Mouse (Mus musculus): Measurements from ENCODE around the gene Pigv. TPM values are rescaled to one million over a fixed set of nuclear protein-coding genes. Genes with fewer than 3 reads are reported as not detected.

Pigv gene
- 1 to 10 TPM; 8.3 to 9.6 TPM for total RNA-seq (2021)

- DNase-seq (ENCODE audit: low spot score in 2 of 2), result peak; percentile 93 to 97
- intact Hi-C loops (cut with DNase I), result loop anchor here (1.0 to 5.0 kb wide), 4 partner anchors 35 to 157 kb away; no protein-coding TSS in a partner anchor
These were observed at the start of gene Pigv for GRCm38 (mm10) chr4:133671881-133672844. Pigv (minus strand) TSS chr4:133672647.

- no peak for DNase-seq (ENCODE audit: low spot score in 2 of 2)
- intact Hi-C loops (cut with DNase I), result no loop called here
These were observed 47.3 kb upstream of the Pigv start for GRCm38 (mm10) chr4:133719791-133720190.

- no peak for DNase-seq (ENCODE audit: low spot score in 2 of 2)
- intact Hi-C loops (cut with DNase I), result no loop called here
These were observed 40.3 kb upstream of the Pigv start for GRCm38 (mm10) chr4:133712755-133713154.

GRCm38 (mm10) chr4:133711307-133712076 lies 39.0 kb upstream of the Pigv start:
- no peak for DNase-seq (ENCODE audit: low spot score in 2 of 2)
- intact Hi-C loops (cut with DNase I), result no loop called here

GRCm38 (mm10) chr4:133709395-133709794 lies 36.9 kb upstream of the Pigv start:
- intact Hi-C loops (cut with DNase I), result loop anchor here (5.0 kb wide), 1 partner anchor 37 kb away; the partner anchor contains the start of gene Pigv

GRCm38 (mm10) chr4:133707464-133707863 lies 35.0 kb upstream of the Pigv start:
- no peak for DNase-seq (ENCODE audit: low spot score in 2 of 2)
- intact Hi-C loops (cut with DNase I), result loop anchor here (5.0 kb wide), 1 partner anchor 35 kb away; the partner anchor contains the start of gene Pigv

More at GRCm38 (mm10) chr4:133709395-133709794, 36.9 kb upstream of the Pigv start:
- no peak for DNase-seq (ENCODE audit: low spot score in 2 of 2)

GRCm38 (mm10) chr4:133706956-133707355 lies 34.5 kb upstream of the Pigv start:
- intact Hi-C loops (cut with DNase I), result loop anchor here (5.0 kb wide), 1 partner anchor 35 kb away; the partner anchor contains the start of gene Pigv
- peak; percentile 35 to 40 for DNase-seq (ENCODE audit: low spot score in 2 of 2)

GRCm38 (mm10) chr4:133705062-133705461 lies 32.6 kb upstream of the Pigv start:
- intact Hi-C loops (cut with DNase I), result loop anchor here (5.0 kb wide), 1 partner anchor 33 kb away; the partner anchor contains the start of gene Pigv
- DNase-seq (ENCODE audit: low spot score in 2 of 2), result no peak

GRCm38 (mm10) chr4:133700905-133701368 lies 28.5 kb upstream of the Pigv start:
- DNase-seq (ENCODE audit: low spot score in 2 of 2), result peak; percentile 44 to 52
- intact Hi-C loops (cut with DNase I), result no loop called here

GRCm38 (mm10) chr4:133695363-133695762 lies 22.9 kb upstream of the Pigv start:
- DNase-seq (ENCODE audit: low spot score in 2 of 2), result no peak
- intact Hi-C loops (cut with DNase I), result no loop called here

GRCm38 (mm10) chr4:133690252-133690651 lies 17.8 kb upstream of the Pigv start:
- intact Hi-C loops (cut with DNase I), result no loop called here
- DNase-seq (ENCODE audit: low spot score in 2 of 2), result no peak

- intact Hi-C loops (cut with DNase I), result no loop called here
- no peak for DNase-seq (ENCODE audit: low spot score in 2 of 2)
These were observed 16.1 kb upstream of the Pigv start for GRCm38 (mm10) chr4:133688417-133689067.

- DNase-seq (ENCODE audit: low spot score in 2 of 2), result no peak
- intact Hi-C loops (cut with DNase I), result no loop called here
These were observed 14.7 kb upstream of the Pigv start for GRCm38 (mm10) chr4:133687126-133687525.

- no peak for DNase-seq (ENCODE audit: low spot score in 2 of 2)
- intact Hi-C loops (cut with DNase I), result no loop called here
These were observed 14.1 kb upstream of the Pigv start for GRCm38 (mm10) chr4:133686512-133686911.

- DNase-seq (ENCODE audit: low spot score in 2 of 2), result no peak
- intact Hi-C loops (cut with DNase I), result no loop called here
These were observed 7.8 kb upstream of the Pigv start for GRCm38 (mm10) chr4:133680206-133680786.

GRCm38 (mm10) chr4:133679629-133680028 lies 7.2 kb upstream of the Pigv start:
- intact Hi-C loops (cut with DNase I), result no loop called here
- DNase-seq (ENCODE audit: low spot score in 2 of 2), result no peak

GRCm38 (mm10) chr4:133677266-133677665 lies 4.8 kb upstream of the Pigv start:
- intact Hi-C loops (cut with DNase I), result no loop called here

GRCm38 (mm10) chr4:133676189-133676588 lies 3.7 kb upstream of the Pigv start:
- intact Hi-C loops (cut with DNase I), result no loop called here
- DNase-seq (ENCODE audit: low spot score in 2 of 2), result no peak

More at GRCm38 (mm10) chr4:133677266-133677665, 4.8 kb upstream of the Pigv start:
- no peak for DNase-seq (ENCODE audit: low spot score in 2 of 2)

- no peak for DNase-seq (ENCODE audit: low spot score in 2 of 2)
These were observed 3.2 kb upstream of the Pigv start for GRCm38 (mm10) chr4:133675594-133676016.

More at GRCm38 (mm10) chr4:133675594-133676016, 3.2 kb upstream of the Pigv start:
- intact Hi-C loops (cut with DNase I), result no loop called here
